Mouse (Mus musculus): ENCODE measurements at regions not wholly inside any gene's neighbourhood (a gene's known extent, or its start where the extent isn't known, plus 50 kb on each side); places are given as distances from the start of the nearest gene placed in this dataset.

- no peak for TF ChIP-seq GATA1 (IDR thresholded peaks at IDR 0.05; ENCODE audit: low read length)
Measured at GRCm38 (mm10) chr17:88262326-88263187, 178.0 kb upstream of the Foxn2 start.

- no peak for TF ChIP-seq GATA1 (IDR thresholded peaks at IDR 0.05; ENCODE audit: low read length)
Measured at GRCm38 (mm10) chr17:88265291-88265690, 175.2 kb upstream of the Foxn2 start.

GRCm38 (mm10) chr17:88268216-88268615, 172.3 kb upstream of the Foxn2 start:
- no peak for TF ChIP-seq GATA1 (IDR thresholded peaks at IDR 0.05; ENCODE audit: low read length)

- no peak for TF ChIP-seq GATA1 (IDR thresholded peaks at IDR 0.05; ENCODE audit: low read length)
Measured at GRCm38 (mm10) chr17:88268802-88269201, 171.7 kb upstream of the Foxn2 start.

GRCm38 (mm10) chr17:88270896-88271295, 169.6 kb upstream of the Foxn2 start:
- no peak for TF ChIP-seq GATA1 (IDR thresholded peaks at IDR 0.05; ENCODE audit: low read length)

GRCm38 (mm10) chr17:88272161-88272560, 168.3 kb upstream of the Foxn2 start:
- TF ChIP-seq GATA1 (IDR thresholded peaks at IDR 0.05; ENCODE audit: low read length) = no peak

- TF ChIP-seq GATA1 (IDR thresholded peaks at IDR 0.05; ENCODE audit: low read length) = no peak
Measured at GRCm38 (mm10) chr17:88273520-88273919, 167.0 kb upstream of the Foxn2 start.

- TF ChIP-seq GATA1 (IDR thresholded peaks at IDR 0.05; ENCODE audit: low read length) = no peak
Measured at GRCm38 (mm10) chr17:88274003-88274698, 166.4 kb upstream of the Foxn2 start.

- no peak for TF ChIP-seq GATA1 (IDR thresholded peaks at IDR 0.05; ENCODE audit: low read length)
Measured at GRCm38 (mm10) chr17:88274720-88275433, 165.6 kb upstream of the Foxn2 start.

- TF ChIP-seq GATA1 (IDR thresholded peaks at IDR 0.05; ENCODE audit: low read length) = no peak
Measured at GRCm38 (mm10) chr17:88279656-88280055, 160.9 kb upstream of the Foxn2 start.

GRCm38 (mm10) chr17:88282711-88283110, 157.8 kb upstream of the Foxn2 start:
- TF ChIP-seq GATA1 (IDR thresholded peaks at IDR 0.05; ENCODE audit: low read length) = no peak

GRCm38 (mm10) chr17:88284477-88284876, 156.0 kb upstream of the Foxn2 start:
- no peak for TF ChIP-seq GATA1 (IDR thresholded peaks at IDR 0.05; ENCODE audit: low read length)

GRCm38 (mm10) chr17:88287861-88288260, 152.7 kb upstream of the Foxn2 start:
- TF ChIP-seq GATA1 (IDR thresholded peaks at IDR 0.05; ENCODE audit: low read length) = no peak

- no peak for TF ChIP-seq GATA1 (IDR thresholded peaks at IDR 0.05; ENCODE audit: low read length)
Measured at GRCm38 (mm10) chr17:88297520-88297919, 143.0 kb upstream of the Foxn2 start.

- no peak for TF ChIP-seq GATA1 (IDR thresholded peaks at IDR 0.05; ENCODE audit: low read length)
Measured at GRCm38 (mm10) chr17:88303991-88304390, 136.5 kb upstream of the Foxn2 start.

GRCm38 (mm10) chr17:88305165-88305564, 135.3 kb upstream of the Foxn2 start:
- no peak for TF ChIP-seq GATA1 (IDR thresholded peaks at IDR 0.05; ENCODE audit: low read length)
